10 mouse cellular contexts compared by ENCODE assay signal in genomic region chr19:58396604-58396984, GRCm38 (mm10). TPM values are rescaled to one million over a fixed set of nuclear protein-coding genes. Genes with fewer than 3 reads are reported as not detected.
DNase-seq lines count a peak whose midpoint lies in the region; ATAC-seq lines count a peak whose summit lies in the region.
"Had no signal": no experiment of that assay in that cellular context is flagged by ENCODE, and none has a peak within 500 bp of the region (broad histone marks: within the 10 kb centered on the region; RNA-seq: fewer than 3 reads in every experiment).

No protein-coding gene starts in this region.

- H3K4me3 ChIP-seq in forebrain, embryonic 11.5 days (ENCODE audit: low read depth, low read length) = no peak overlapping the region
- H3K4me3 ChIP-seq in forebrain, embryonic 16.5 days (replicated peaks; ENCODE audit: low read length) = no peak overlapping the region
- H3K4me3 ChIP-seq in embryonic facial prominence, embryonic 12.5 days = no peak overlapping the region
- no peak overlapping the region for H3K4me3 ChIP-seq in kidney, embryonic 15.5 days (replicated peaks)
- H3K4me3 ChIP-seq in liver, embryonic 15.5 days (replicated peaks) = no peak overlapping the region
- H3K4me3 ChIP-seq: megakaryocyte, embryonic 14.5 days had no signal

- H3K9me3 ChIP-seq in forebrain, embryonic 11.5 days (ENCODE audit: control insufficient read depth, low read length) = no peaks in the 10 kb centered on the region
- H3K9me3 ChIP-seq in forebrain, embryonic 16.5 days (ENCODE audit: control insufficient read depth, low read length) = no peaks in the 10 kb centered on the region
- no peaks in the 10 kb centered on the region for H3K9me3 ChIP-seq in embryonic facial prominence, embryonic 12.5 days
- no peaks in the 10 kb centered on the region for H3K9me3 ChIP-seq in kidney, embryonic 15.5 days (replicated peaks)
- H3K9me3 ChIP-seq in liver, embryonic 15.5 days (replicated peaks) = no peaks in the 10 kb centered on the region

- H3K4me1 ChIP-seq in forebrain, embryonic 11.5 days (replicated peaks; ENCODE audit: control insufficient read depth, insufficient read depth, low read length) = peaks cover 8% of the 10 kb centered on the region
- H3K4me1 ChIP-seq in forebrain, embryonic 16.5 days (replicated peaks; ENCODE audit: control insufficient read depth, insufficient read depth, low read length) = no peaks in the 10 kb centered on the region
- H3K4me1 ChIP-seq in embryonic facial prominence, embryonic 12.5 days = peaks cover 13% of the 10 kb centered on the region
- H3K4me1 ChIP-seq in kidney, embryonic 15.5 days = peaks cover 34% of the 10 kb centered on the region
- H3K4me1 ChIP-seq in liver, embryonic 15.5 days (replicated peaks) = no peaks in the 10 kb centered on the region
- H3K4me1 ChIP-seq: megakaryocyte, embryonic 14.5 days had no signal

- H3K4me2 ChIP-seq in forebrain, embryonic 11.5 days (ENCODE audit: low read depth, low read length, severe bottlenecking) = no peak overlapping the region
- H3K4me2 ChIP-seq in forebrain, embryonic 16.5 days (ENCODE audit: low read length) = no peak overlapping the region
- H3K4me2 ChIP-seq in embryonic facial prominence, embryonic 12.5 days (replicated peaks) = peak overlapping the region; percentile 36; the same call in 1 of the 2 replicates
- H3K4me2 ChIP-seq in kidney, embryonic 15.5 days = peak overlapping the region; percentile 46
- H3K4me2 ChIP-seq in liver, embryonic 15.5 days = peak overlapping the region; percentile 39

- no peaks in the 10 kb centered on the region for H3K36me3 ChIP-seq in forebrain, embryonic 11.5 days (ENCODE audit: control insufficient read depth, insufficient read depth, low read length)
- no peaks in the 10 kb centered on the region for H3K36me3 ChIP-seq in forebrain, embryonic 16.5 days (ENCODE audit: control insufficient read depth, insufficient read depth)
- no peaks in the 10 kb centered on the region for H3K36me3 ChIP-seq in embryonic facial prominence, embryonic 12.5 days
- no peaks in the 10 kb centered on the region for H3K36me3 ChIP-seq in kidney, embryonic 15.5 days
- H3K36me3 ChIP-seq in liver, embryonic 15.5 days (replicated peaks) = no peaks in the 10 kb centered on the region

- H3K27ac ChIP-seq in forebrain, embryonic 11.5 days (ENCODE audit: low read depth, low read length) = peak overlapping the region; percentile 31; the same call in 1 of the 2 replicates
- no peak overlapping the region for H3K27ac ChIP-seq in forebrain, embryonic 16.5 days (ENCODE audit: low read length)
- no peak overlapping the region for H3K27ac ChIP-seq in embryonic facial prominence, embryonic 12.5 days
- peak overlapping the region; percentile 90 for H3K27ac ChIP-seq in kidney, embryonic 15.5 days
- H3K27ac ChIP-seq in liver, embryonic 15.5 days (replicated peaks) = peak overlapping the region; percentile 78

- DNase-seq in forebrain, embryonic 11.5 days (ENCODE audit: low spot score) = no peak
- no peak for DNase-seq in gastrocnemius, adult 18-20 months (ENCODE audit: low spot score)
- DNase-seq in thymus, postnatal 4 days = no peak
- DNase-seq in ovary, postnatal 14 days (ENCODE audit: low spot score) = no peak
- DNase-seq: right cerebral cortex, postnatal 14 days had no signal

- 86% methylated on average over 4 of the region's 4 CpGs for whole genome bisulfite sequencing in forebrain, embryonic 11.5 days
- 70% methylated on average over 4 of the region's 4 CpGs for WGBS in forebrain, embryonic 16.5 days
- WGBS in embryonic facial prominence, embryonic 12.5 days = 49% methylated on average over 4 of the region's 4 CpGs
- 23% methylated on average over 4 of the region's 4 CpGs for WGBS in kidney, embryonic 15.5 days
- WGBS in liver, embryonic 15.5 days (ENCODE audit: insufficient replicate concordance) = 68% methylated on average over 4 of the region's 4 CpGs

- no peak for ATAC-seq in forebrain, embryonic 11.5 days (replicated peaks; ENCODE audit: low FRiP score)
- no peak for ATAC-seq in forebrain, embryonic 16.5 days
- ATAC-seq in embryonic facial prominence, embryonic 12.5 days (ENCODE audit: insufficient number of reproducible peaks, insufficient read depth, low FRiP score, low TSS enrichment) = no peak
- peak; percentile 87 for ATAC-seq in kidney, embryonic 15.5 days (replicated peaks; ENCODE audit: low FRiP score)
- ATAC-seq in liver, embryonic 15.5 days (ENCODE audit: insufficient read depth) = peak; percentile 47

- no peak overlapping the region for H3K9ac ChIP-seq in forebrain, embryonic 11.5 days (ENCODE audit: low read length)
- H3K9ac ChIP-seq in forebrain, embryonic 16.5 days (replicated peaks; ENCODE audit: low read depth, low read length) = no peak overlapping the region
- H3K9ac ChIP-seq in embryonic facial prominence, embryonic 12.5 days = no peak overlapping the region
- no peak overlapping the region for H3K9ac ChIP-seq in kidney, embryonic 15.5 days
- no peak overlapping the region for H3K9ac ChIP-seq in liver, embryonic 15.5 days

- no peaks in the 10 kb centered on the region for H3K27me3 ChIP-seq in forebrain, embryonic 11.5 days (ENCODE audit: control insufficient read depth, insufficient read depth, low read length)
- no peaks in the 10 kb centered on the region for H3K27me3 ChIP-seq in forebrain, embryonic 16.5 days (replicated peaks; ENCODE audit: control insufficient read depth, insufficient read depth, low read length)
- H3K27me3 ChIP-seq in embryonic facial prominence, embryonic 12.5 days = no peaks in the 10 kb centered on the region
- no peaks in the 10 kb centered on the region for H3K27me3 ChIP-seq in kidney, embryonic 15.5 days
- no peaks in the 10 kb centered on the region for H3K27me3 ChIP-seq in liver, embryonic 15.5 days
- H3K27me3 ChIP-seq: megakaryocyte, embryonic 14.5 days had no signal

RNA-seq across cellular contexts. Expression of gene Gfra1, which starts 59.1 kb away (rescaled TPM):
- 9.6 and 10.0 TPM in 2 replicates for polyA plus RNA-seq in forebrain, embryonic 11.5 days (2014; fragmentation: Nextera tagmentation; extraction: Ambion mirVana)
- polyA plus RNA-seq in forebrain, embryonic 16.5 days (2015; fragmentation: Nextera tagmentation; extraction: Ambion mirVana) = 12.5 and 17.3 TPM in 2 replicates
- 24.1 and 26.2 TPM in 2 replicates for polyA plus RNA-seq in embryonic facial prominence, embryonic 12.5 days (2016; fragmentation: Nextera tagmentation; extraction: Ambion mirVana)
- 65.3 and 67.8 TPM in 2 replicates for polyA plus RNA-seq in kidney, embryonic 15.5 days (2015; fragmentation: Nextera tagmentation; extraction: Ambion mirVana)
- polyA plus RNA-seq in liver, embryonic 15.5 days (2015; fragmentation: Nextera tagmentation; extraction: Ambion mirVana) = 6.2 and 6.6 TPM in 2 replicates
- 1 to 10 TPM; 3.4 to 3.5 TPM for total RNA-seq in gastrocnemius, adult 18-20 months (2021)

Comparison
In these comparisons a context has a peak if more than half of its experiments do, and no peak if none do; other contexts are left out.
1. H3K27ac ChIP-seq: peak in forebrain, embryonic 11.5 days (single experiment), kidney, embryonic 15.5 days (single experiment) and liver, embryonic 15.5 days (single experiment); none in forebrain, embryonic 16.5 days (single experiment) and embryonic facial prominence, embryonic 12.5 days (single experiment).
2. ATAC-seq: peak in kidney, embryonic 15.5 days (single experiment) and liver, embryonic 15.5 days (single experiment); none in forebrain, embryonic 11.5 days (single experiment), forebrain, embryonic 16.5 days (single experiment) and embryonic facial prominence, embryonic 12.5 days (single experiment).
3. H3K4me2 ChIP-seq: peak in embryonic facial prominence, embryonic 12.5 days (single experiment), kidney, embryonic 15.5 days (single experiment) and liver, embryonic 15.5 days (single experiment); none in forebrain, embryonic 11.5 days (single experiment) and forebrain, embryonic 16.5 days (single experiment).